Mouse (Mus musculus) G1E-ER4 (cell line): Measurements from ENCODE around the gene Dact2. TPM values are rescaled to one million over a fixed set of nuclear protein-coding genes. Genes with fewer than 3 reads are reported as not detected.

Source experiments
- GATA1 ChIP-seq: IDR thresholded peaks from one replicate; pipeline ENCODE4 v1.8.0; 2012; ENCODE audit warnings: low read length, inconsistent platforms
- polyA plus RNA-seq: library from polyadenylated mRNA; stranded (reverse); fragments of >175 nt; gene quantifications from 2 replicates; pipeline ENCODE4 v1.2.3, GENCODE M21; 2012

Gene Dact2
- polyA plus RNA-seq, 1 experiment, result not detected

GRCm38 (mm10) chr17:14170961-14171479, 33.1 kb downstream of the Dact2 start:
- TF ChIP-seq GATA1, result no peak

DNA sequence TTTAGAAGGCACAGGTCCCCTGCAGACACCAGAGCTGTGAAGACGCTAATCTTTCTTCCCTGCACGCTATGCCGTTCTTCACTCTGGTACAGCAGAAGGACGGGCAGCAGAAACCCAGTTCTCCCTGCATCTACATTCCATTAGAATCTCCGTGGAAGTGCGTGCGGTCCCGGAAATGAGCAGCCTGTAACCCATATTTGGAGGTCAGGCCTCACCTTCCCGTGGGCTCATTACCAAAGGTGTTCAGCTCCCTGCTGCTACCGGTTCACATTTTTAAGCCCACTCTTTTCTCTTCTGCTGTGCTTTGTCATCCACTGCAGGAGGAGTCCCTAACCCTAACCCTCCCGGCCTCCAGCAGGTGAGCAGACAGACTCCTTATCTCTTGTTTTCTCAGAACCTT, 34.7 kb downstream of the Dact2 start:
- no peak for TF ChIP-seq GATA1

- no peak for TF ChIP-seq GATA1
Measured at GRCm38 (mm10) chr17:14167594-14167993, 36.5 kb downstream of the Dact2 start.

- TF ChIP-seq GATA1, result no peak
Measured at GRCm38 (mm10) chr17:14166746-14167432, 37.2 kb downstream of the Dact2 start.

GRCm38 (mm10) chr17:14165934-14166610, 38.0 kb downstream of the Dact2 start:
- no peak for TF ChIP-seq GATA1

DNA sequence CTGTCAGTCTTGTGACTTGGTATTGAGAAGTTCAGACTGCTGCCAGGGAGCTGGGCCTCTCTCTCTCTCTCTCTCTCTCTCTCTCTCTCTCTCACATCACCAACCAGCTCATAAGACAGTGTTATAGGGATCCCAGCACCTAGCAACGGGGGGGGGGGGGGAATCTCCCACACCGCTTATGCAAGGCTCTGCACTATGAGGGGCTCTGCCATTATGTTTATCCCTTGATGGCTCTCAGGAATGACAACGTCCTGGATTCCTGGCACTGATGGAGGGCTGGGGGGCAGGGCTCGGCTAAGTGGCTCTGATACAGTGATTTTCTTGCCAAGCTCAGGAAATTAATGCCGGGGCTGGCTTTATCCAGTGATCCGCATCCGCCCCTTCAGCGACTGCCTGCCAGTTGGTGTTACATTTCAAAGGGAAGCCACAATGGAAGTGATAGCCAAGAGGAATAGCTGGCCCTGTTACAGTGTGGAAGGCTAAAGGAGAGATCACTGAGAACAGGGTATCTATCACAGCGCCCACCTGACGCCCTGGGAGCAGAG, 38.7 kb downstream of the Dact2 start:
- TF ChIP-seq GATA1, result no peak

DNA sequence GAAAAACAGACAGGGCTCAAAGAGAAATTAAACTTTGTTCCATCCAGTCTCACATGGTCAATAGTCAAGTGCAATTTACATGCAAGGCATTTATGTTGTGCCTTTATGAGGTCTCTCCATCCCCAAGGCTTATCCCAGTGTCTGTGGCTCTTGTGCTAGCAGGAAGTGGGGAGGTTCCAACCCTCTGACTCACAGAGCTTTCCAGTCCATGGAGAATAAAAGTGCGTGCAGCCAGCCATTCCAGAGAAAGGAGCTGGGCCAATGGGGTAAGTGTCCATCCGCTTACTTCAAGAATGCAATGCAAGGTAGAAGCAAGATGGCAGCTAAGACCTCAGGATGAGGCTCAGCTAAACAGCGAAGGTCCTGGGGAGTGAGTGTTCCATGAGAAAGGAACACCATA, 43.3 kb downstream of the Dact2 start:
- no peak for TF ChIP-seq GATA1

DNA sequence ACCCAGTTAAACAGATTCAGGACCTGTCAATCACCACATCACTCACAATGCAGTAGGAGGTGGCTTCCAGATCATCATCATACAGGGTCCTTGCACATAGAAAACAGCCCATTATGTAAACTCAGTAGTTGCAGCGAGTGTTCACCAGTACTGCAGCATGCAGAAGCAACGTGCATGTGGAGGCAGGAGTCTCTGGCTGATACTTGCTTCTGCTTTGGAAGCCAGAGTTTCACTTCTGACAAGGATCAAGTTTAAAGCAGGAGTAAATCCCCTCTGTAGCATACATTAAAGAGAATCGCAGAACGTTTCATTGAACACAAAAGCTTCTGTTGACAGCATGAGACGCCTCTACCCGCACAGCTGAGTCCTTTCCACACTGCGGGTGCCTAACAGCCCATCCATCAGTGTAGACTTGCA, 46.3 kb downstream of the Dact2 start:
- no peak for TF ChIP-seq GATA1

Other genes with a start within 250 kb of the Dact2 start
- gene Gm7356, start 200.6 kb downstream of the Dact2 start, polyA plus RNA-seq, result not detected in 2 replicates
- gene Gm7358, start 144.8 kb downstream of the Dact2 start, polyA plus RNA-seq, result not detected in 2 replicates
- not detected in 2 replicates for gene Smoc2, start 75.2 kb upstream of the Dact2 start, polyA plus RNA-seq